Mouse (Mus musculus): ENCODE measurements around the gene Cdca3. TPM values are rescaled to one million over a fixed set of nuclear protein-coding genes. Genes with fewer than 3 reads are reported as not detected.

Cdca3 gene
- total RNA-seq (2023) = 1 to 10 TPM; 1.8 to 4.2 TPM

GRCm38 (mm10) chr6:124828868-124829798 is at the start of gene Cdca3, which contains the start of gene Usp5:
Gene Cdca3, plus strand, starts transcription at chr6:124829547.
Gene Usp5, minus strand, starts transcription at chr6:124829484.

GRCm38 (mm10) chr6:124808358-124809012 is 20.9 kb upstream of the Cdca3 start, which contains the start of gene Spsb2:
Gene Spsb2, plus strand, starts transcription at chr6:124808661.

DNA sequence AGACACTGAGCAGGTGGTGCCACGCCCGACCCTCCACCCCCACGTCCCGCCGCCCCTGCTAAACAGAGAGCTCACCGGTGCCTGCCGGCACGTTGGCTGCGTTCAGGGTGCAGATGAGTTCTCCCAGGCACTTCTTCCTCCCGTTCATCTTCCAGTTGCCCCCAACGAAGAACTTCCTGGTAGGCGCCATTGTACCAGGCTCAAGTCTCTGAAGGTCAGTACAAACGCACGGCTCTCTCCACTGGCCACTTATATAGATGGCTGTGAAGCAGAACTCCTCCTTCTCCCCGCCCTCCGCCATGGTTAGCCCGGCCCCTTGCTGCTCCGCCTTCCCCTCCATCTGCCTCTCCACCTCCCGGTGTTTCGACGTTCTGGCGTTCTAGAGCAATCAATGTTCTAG is 15.4 kb upstream of the Cdca3 start, which contains the start of gene Tpi1:
Gene Tpi1, minus strand, starts transcription at position 364 of the 400 bp plus-strand sequence.

DNA sequence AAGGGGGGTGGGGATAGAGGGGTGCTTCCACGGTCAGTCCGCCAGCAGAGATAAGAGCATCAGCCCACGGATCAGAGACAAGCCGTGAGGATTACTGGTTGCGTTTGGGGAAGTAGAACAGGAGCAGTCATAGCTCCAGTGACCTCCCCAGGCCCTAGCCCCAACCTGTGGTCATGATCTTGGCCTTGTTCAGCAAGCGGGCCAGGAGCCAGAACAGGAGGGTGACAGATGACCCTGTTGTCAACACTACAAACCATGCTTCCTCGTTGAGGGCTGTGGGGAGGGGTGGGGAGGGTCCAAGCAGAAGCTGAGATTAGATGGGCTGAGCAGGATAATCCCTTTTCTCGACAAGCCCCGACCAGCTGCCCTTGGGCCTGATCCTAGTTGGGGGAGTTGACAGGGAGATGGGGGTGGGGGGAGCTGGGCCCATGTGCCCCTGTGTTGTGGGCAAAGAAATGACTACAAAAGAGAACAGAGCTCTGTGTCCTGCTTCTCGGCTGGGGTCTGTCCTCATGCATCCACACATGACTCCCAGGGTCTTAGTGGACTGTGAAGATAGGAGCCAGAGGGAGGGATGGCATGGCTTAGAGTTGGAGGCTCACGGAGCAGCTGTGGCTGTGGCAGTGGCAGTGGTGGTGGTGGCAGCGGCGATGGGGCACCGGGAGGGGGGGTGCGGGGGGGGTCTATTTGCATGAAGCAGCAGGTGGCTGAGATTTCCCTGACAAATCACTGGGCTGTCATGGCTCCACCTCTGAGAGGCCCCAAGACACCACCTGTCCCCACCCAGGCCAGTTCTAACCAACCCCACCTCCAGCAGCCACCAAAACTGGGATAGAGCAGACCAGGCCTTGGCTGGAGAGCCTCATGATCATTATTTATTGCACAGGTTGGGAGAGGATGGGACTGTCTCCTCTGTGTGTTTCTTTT is 11.2 kb downstream of the Cdca3 start, which contains the start of gene Gnb3:
Gene Gnb3, minus strand, starts transcription at position 35 of the 927 bp plus-strand sequence.

DNA sequence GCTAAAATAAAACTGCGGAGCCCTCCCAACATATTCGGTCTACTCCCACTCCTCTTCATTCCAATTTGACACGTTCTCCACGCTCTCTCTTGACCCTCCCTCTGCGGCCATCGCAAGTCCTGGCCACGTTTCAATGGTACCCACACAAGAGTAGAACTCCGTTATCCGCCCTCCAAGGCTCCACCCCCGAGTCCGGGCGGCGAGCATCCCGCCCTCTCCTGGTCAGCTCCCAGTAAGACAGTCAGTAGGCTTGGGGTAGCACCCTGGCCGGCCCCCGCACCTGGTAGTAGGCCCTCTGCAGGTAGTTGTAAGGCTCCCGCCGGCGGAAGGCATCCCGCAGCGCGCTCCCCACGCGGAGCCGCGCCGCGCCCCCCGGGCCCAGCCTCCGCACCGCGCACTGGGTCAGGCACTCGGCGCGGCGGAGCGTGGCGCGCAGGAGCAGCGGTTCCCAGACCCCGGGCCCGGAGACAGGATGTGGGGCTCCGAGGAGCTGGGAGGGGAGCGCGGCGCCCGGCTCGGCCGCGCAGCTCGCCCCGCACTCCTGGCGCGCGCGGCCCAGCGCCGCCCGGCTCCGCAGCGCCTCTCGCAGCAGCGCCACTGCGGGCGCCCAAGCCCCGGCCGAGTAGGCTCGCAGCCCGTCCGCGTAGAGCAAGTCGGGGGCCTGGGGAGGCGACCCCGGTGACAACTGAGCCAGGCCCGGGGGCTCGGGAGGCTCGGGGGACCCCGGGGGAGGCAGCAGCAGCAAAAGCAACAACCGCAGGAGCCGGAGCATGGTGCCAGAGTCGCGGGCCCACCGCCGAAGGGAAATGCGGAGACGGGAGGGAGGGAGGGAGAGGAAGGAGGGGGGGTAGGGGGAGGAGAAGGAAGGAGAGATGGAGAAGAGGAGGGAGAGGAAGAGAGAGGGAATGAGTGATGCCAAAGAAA is 27.8 kb downstream of the Cdca3 start, which contains the start of gene P3h3:
Gene P3h3, minus strand, starts transcription at position 837 of the 924 bp plus-strand sequence.

GRCm38 (mm10) chr6:124863658-124864298 is 34.4 kb downstream of the Cdca3 start, which contains the start of gene Gpr162:
Gene Gpr162, minus strand, starts transcription at chr6:124863983.

Other genes starting within 250 kb of the Cdca3 start
- not detected for gene C1s2, start 193.5 kb upstream of the Cdca3 start, total RNA-seq (2023)
- 10 to 100 TPM; 55.1 to 60.9 TPM for gene Lpcat3, start 166.5 kb upstream of the Cdca3 start, total RNA-seq (2023)
- 100 to 1,000 TPM; 125 to 132 TPM for gene Emg1, start 117.4 kb upstream of the Cdca3 start, total RNA-seq (2023)
- gene Phb2, start 117.2 kb upstream of the Cdca3 start, total RNA-seq (2023) = 100 to 1,000 TPM; 226 to 235 TPM
- 100 to 1,000 TPM; 669 to 751 TPM for gene Ptpn6, start 90.8 kb upstream of the Cdca3 start, total RNA-seq (2023)
- 100 to 1,000 TPM; 246 to 277 TPM for gene Grcc10, start 88.2 kb upstream of the Cdca3 start, total RNA-seq (2023)
- gene Gm45234, start 73.5 kb upstream of the Cdca3 start, total RNA-seq (2023) = not detected
- gene Atn1, start 73.0 kb upstream of the Cdca3 start, total RNA-seq (2023) = 10 to 100 TPM; 25.7 to 42.9 TPM
- 1 to 10 TPM in 1 of 2 experiments, under 1 TPM in 1; 0.95 to 1.9 TPM for gene Eno2, start 59.9 kb upstream of the Cdca3 start, total RNA-seq (2023)
- gene Lrrc23, start 49.8 kb upstream of the Cdca3 start, total RNA-seq (2023) = 1 to 10 TPM; 3.1 to 7.8 TPM
- gene Spsb2, start 20.9 kb upstream of the Cdca3 start, total RNA-seq (2023) = 1 to 10 TPM; 7.1 to 8.9 TPM
- 10 to 100 TPM; 54.5 to 58.7 TPM for gene Tpi1, start 15.3 kb upstream of the Cdca3 start, total RNA-seq (2023)
- gene Usp5, start 63 bp upstream of the Cdca3 start, total RNA-seq (2023) = 10 to 100 TPM; 84.4 to 95.0 TPM
- under 1 TPM in 1 of 2 experiments, not detected in 1; 0.30 TPM for gene Gnb3, start 10.7 kb downstream of the Cdca3 start, total RNA-seq (2023)
- not detected for gene P3h3, start 28.2 kb downstream of the Cdca3 start, total RNA-seq (2023)
- under 1 TPM; 0.15 to 0.47 TPM for gene Gpr162, start 34.4 kb downstream of the Cdca3 start, total RNA-seq (2023)
- gene Cd4, start 58.7 kb downstream of the Cdca3 start, total RNA-seq (2023) = under 1 TPM; 0.36 to 0.61 TPM
- under 1 TPM; 0.27 to 0.44 TPM for gene Lag3, start 82.2 kb downstream of the Cdca3 start, total RNA-seq (2023)
- 10 to 100 TPM; 40.0 to 57.1 TPM for gene Ptms, start 90.6 kb downstream of the Cdca3 start, total RNA-seq (2023)
- 100 to 1,000 TPM; 103 to 117 TPM for gene Mlf2, start 101.8 kb downstream of the Cdca3 start, total RNA-seq (2023)
- 10 to 100 TPM; 56.3 to 59.5 TPM for gene Cops7a, start 136.0 kb downstream of the Cdca3 start, total RNA-seq (2023)
- under 1 TPM; 0.27 to 0.55 TPM for gene Pianp, start 167.1 kb downstream of the Cdca3 start, total RNA-seq (2023)
- 100 to 1,000 TPM in 1 of 2 experiments, 10 to 100 TPM in 1; 96.6 to 114 TPM for gene Zfp384, start 179.6 kb downstream of the Cdca3 start, total RNA-seq (2023)
- 100 to 1,000 TPM in 1 of 2 experiments, 10 to 100 TPM in 1; 97.1 to 108 TPM for gene Ing4, start 210.2 kb downstream of the Cdca3 start, total RNA-seq (2023)
- 10 to 100 TPM; 19.3 to 21.8 TPM for gene Acrbp, start 220.1 kb downstream of the Cdca3 start, total RNA-seq (2023)
- gene Lpar5, start 238.4 kb downstream of the Cdca3 start, total RNA-seq (2023) = 10 to 100 TPM; 20.3 to 22.2 TPM